Mouse (Mus musculus) thymus, postnatal 14 days (tissue): ENCODE data around the gene Trim2.

Experiments
- DNase-seq: peaks from one replicate; pipeline ENCODE4 v3.0.0; 2021

Trim2 gene

DNA sequence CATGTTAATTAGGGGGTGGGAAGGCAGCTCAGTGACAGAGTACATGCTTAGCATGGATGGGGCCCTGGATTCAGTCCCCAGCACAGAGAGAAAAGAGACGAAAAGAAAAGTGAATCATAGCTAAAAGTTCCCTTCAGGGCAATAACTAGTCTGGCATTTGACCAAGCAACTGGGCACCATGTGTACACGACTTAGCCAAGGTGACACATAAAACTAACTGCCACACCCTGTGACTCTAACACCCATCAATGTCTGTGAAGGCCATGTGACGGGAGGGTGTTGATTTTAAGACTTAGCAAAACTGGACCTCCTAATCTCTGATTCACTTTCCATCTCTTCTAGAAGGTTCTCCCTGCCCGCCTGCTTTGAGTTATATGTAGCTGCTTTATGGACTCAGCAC is 12.2 kb upstream of the Trim2 start:
- no peak for DNase-seq

- DNase-seq, result peak; percentile 54
Observed at GRCm38 (mm10) chr3:84314651-84315191, 8.0 kb upstream of the Trim2 start.

- no peak for DNase-seq
Observed at GRCm38 (mm10) chr3:84313801-84314541, 7.3 kb upstream of the Trim2 start.

DNA sequence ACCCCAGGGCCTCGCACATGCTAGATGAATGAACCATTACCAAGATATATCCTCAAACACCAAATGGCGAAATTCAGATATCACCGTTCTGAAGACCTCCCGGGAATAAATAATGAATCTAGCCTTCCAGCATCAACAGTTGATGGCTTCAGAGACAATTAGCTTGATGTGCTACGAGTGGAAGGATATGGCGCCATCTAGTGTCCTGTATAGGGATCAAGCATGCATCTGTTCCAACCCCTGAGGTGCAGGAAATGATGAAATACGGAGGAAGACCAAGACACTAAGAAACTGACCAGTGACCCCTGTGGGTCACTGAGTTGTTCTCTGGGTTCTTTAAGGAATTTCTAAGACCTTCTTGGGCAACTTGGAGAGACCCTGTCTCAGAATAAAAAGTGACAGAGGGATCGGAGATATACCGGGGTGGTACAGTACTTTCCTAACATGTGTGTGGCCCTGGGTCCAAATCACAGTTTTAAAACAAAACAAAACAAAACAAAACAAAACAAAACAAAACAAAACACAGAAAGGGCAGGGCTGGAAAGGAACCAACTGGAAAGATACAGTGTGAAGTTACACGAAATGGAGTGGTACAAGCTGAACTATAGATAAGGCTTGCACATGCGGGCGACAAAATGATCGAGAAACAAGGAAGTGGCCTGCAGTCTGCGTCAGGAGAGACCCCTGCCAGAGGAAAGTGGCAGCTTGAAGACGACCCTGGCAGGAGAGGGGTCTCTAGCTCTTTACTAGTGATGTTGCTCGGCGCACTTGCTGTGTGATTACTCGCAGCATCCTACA is 6.5 kb upstream of the Trim2 start:
- DNase-seq, result peak; percentile 64

DNA sequence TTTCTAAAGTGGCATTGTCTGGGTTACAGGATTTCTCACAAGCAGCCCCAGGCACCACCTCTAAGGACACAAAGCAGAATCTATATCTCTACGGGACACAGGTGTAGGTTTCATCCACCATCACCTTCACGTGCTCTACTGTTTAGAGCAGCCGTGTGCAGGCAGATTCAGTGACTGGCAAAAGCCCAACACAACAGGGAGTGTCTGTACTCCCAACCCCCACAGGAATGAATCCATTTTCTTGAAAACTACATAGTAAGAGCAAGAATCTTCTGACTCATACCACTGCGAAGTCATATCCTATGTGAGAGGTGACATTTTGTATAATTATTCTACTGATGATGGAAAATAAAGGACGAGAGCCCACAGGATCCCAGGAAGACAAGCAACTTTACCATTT is 5.6 kb upstream of the Trim2 start:
- no peak for DNase-seq

DNA sequence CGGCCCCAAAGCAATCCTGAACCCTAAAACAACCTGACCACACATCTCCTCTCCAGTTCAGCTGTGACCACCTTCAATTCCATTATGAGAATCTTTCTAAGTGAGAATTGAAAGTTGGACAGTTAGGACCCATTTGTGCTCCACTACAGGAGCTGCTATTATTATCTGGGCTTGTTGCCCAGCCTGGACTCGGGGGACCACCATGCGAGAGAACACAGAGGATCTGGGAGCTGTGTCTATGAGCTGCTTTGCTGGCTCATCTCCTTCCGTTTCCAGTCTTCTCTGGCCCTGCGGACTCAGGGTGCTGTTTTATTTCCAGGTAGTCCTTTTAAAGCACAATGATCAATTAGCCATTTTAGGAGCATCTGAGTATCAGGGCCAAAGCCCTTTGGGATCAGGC is 839 bp upstream of the Trim2 start:
- no peak for DNase-seq

- no peak for DNase-seq
Observed at GRCm38 (mm10) chr3:84305722-84306510, 761 bp downstream of the Trim2 start.

GRCm38 (mm10) chr3:84305010-84305692 is 1.5 kb downstream of the Trim2 start:
- DNase-seq, result peak; percentile 85

GRCm38 (mm10) chr3:84304339-84305009 is 2.2 kb downstream of the Trim2 start:
- DNase-seq, result peak; percentile 53

DNA sequence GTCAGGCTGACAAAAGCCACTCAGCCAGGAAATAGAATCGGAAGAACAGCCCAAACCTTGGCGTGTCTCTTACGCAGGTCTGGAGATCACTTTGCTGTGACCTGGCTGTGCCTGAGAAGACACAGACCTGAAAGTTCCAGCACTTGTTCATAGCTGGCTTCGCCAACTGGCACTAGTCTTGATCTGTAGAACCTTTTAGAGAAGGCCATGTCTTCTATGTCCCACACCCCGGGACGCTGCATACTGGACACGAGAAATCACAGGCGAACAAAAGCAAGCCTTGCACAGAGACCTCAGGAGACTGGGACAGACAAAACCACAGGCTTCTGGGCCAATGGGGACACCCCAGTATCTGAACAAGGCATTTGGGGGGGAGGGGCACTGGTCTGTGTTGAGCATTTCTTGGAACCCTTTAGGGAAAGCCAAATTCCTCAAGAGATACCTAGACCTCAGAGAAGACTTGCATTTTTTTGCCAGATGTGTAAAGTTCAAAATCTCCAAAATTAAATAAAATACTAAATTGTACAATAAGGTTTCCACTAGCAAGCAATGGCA is 3.2 kb downstream of the Trim2 start:
- no peak for DNase-seq

DNA sequence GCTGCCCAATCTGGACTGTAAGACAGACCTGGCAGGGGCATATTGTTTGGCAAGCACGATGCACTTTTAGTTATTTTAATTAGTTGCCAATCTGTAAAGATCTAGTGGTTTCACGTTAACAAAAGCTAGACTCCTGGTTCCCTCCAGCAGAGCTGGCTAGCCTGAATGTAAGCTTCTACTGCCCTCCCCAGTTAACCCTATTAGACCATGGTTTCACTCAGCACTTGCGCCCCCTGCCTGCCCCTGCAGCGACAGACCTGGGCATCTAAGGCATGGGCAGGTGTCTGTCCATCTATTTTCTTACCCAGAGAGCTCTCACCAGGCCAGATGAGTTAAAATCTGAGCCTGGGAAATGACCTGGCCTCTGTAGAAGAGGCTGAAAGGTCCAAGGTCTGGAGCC is 4.4 kb downstream of the Trim2 start:
- peak; percentile 41 for DNase-seq

DNA sequence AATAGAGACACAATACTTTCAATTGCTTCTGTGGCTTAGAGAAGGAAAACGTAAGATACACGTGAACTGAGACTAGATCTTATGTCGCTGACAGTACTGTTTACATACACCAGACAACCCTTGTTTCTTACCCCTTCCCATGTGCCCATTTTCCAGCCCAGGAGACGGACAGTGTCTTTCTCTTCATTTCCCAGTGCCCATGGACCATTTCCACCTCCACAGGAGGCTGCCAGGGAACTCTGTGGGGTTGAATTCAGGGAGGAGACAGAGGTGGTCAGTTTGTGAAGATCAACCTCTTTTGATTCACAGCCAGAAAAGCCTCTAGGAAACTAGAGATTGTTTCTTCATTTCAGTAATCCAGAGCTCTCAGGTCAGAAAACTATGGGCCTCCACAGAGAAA is 5.0 kb downstream of the Trim2 start:
- no peak for DNase-seq

DNA sequence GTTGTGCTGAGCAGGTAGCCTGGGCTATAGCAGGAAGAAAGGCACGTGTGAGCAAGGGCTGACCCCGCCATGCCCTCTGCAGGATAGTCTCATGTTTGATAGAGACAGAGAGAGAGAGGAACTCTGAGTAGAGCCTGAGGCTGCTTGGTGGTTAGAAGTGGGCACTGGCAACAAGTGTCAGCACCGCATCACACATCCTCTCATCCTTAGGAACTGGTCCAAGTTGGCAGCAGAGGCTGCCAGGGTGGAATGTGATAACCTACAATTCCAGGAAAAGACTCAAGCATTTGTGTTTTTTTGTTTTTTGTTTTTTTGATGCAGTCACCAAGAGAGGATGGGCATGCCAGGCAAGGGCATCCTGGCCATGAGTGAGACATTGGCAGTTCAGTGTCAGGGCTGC is 8.5 kb downstream of the Trim2 start:
- DNase-seq, result no peak

- DNase-seq, result no peak
Observed at GRCm38 (mm10) chr3:84296676-84297075, 10.0 kb downstream of the Trim2 start.

- no peak for DNase-seq
Observed at GRCm38 (mm10) chr3:84294734-84295133, 11.9 kb downstream of the Trim2 start.

- no peak for DNase-seq
Observed at GRCm38 (mm10) chr3:84293666-84294595, 12.7 kb downstream of the Trim2 start.

- DNase-seq, result no peak
Observed at GRCm38 (mm10) chr3:84292238-84292637, 14.4 kb downstream of the Trim2 start.

GRCm38 (mm10) chr3:84288931-84289330 is 17.7 kb downstream of the Trim2 start:
- DNase-seq, result no peak

DNA sequence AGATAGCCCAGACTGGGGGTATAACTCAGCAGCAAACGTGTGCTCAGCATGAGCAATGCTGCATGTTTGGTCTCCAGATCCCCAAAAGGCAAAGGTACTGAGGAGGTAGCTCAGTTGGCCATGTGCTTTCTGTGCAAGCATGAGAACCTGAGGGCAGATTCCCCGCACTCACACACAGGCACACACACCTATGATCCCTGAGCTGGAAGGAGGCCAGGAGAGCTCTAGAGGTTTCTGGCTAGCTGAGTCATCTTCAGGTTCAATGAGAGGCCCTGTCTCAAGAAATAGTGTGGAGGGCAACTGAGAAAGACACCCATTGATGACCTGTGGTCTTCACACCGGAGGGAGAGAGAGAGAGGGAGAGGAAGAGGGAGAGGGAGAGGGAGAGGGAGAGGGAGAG is 19.4 kb downstream of the Trim2 start:
- DNase-seq, result no peak

DNA sequence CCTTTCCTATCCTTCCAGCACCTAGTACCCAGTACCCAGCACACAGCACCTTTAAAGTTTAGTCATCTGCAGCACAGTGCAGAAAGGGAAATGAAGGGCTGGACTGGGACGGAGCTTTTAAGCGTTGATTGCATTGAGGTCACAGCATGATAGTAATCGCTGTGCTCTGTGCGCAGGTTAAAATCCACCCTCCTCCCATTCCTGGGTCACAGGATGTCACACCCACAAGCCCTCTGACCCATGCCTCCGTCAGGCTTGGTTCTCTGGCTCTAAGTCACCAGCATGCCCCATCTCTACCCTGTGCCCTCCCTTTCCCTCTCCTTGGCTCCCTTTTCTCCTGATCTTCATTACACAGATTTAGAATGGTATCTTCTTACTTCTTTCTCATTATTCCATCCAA is 20.4 kb downstream of the Trim2 start:
- DNase-seq, result no peak

DNA sequence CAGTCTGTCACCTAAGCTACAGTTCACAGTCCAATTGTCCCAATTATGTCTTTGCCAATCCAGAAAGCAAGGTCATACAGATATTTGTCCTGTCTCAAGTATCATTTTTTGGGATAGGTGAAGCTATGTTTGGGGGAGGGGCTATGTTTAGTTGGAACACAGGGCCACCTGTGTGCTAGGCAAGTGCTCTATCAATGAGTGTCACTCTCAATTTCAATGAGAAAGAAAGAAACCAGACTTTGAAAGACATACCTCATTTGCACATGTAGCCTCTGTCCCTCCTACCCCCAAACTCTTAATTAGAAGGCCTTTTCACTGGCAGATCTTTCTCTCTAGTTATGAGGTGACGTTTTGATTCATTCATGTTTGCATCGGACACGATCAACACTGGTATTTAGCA is 21.9 kb downstream of the Trim2 start:
- DNase-seq, result no peak
